Mouse (Mus musculus) frontal cortex, adult 2 months (tissue): ENCODE measurements around the gene Klhl41. TPM values are rescaled to one million over a fixed set of nuclear protein-coding genes. Genes with fewer than 3 reads are reported as not detected.

Source experiments
- DNase-seq, 2 experiments: peaks; one replicate each; pipeline ENCODE4 v3.0.0; 2022; ENCODE audit warnings: low spot score in 1 of 2; ENCODE audit errors: extremely low spot score in 1 of 2
- polyA plus RNA-seq: library from polyadenylated mRNA; depleted of rRNA; stranded (reverse); fragments of >200 nt; gene quantifications from 2 replicates; pipeline ENCODE4 v1.2.3, GENCODE M21; 2012; rRNA removed

Klhl41 gene
- polyA plus RNA-seq, 1 experiment, result 0.34 TPM

- DNase-seq, result no peak
Observed at GRCm38 (mm10) chr2:69681931-69682330, 12.0 kb downstream of the Klhl41 start.

- DNase-seq, result peak in 1 of 2 experiments; percentile 48
Observed at GRCm38 (mm10) chr2:69683036-69683805, 13.3 kb downstream of the Klhl41 start.

GRCm38 (mm10) chr2:69684488-69684887, 14.6 kb downstream of the Klhl41 start:
- no peak for DNase-seq

- peak in 1 of 2 experiments; percentile 27 for DNase-seq
Observed at GRCm38 (mm10) chr2:69690214-69690613, 20.3 kb downstream of the Klhl41 start.

- no peak for DNase-seq
Observed at GRCm38 (mm10) chr2:69690843-69691242, 20.9 kb downstream of the Klhl41 start.

- DNase-seq, result no peak
Observed at GRCm38 (mm10) chr2:69693501-69693900, 23.6 kb downstream of the Klhl41 start.

- no peak for DNase-seq
Observed at GRCm38 (mm10) chr2:69700446-69700845, 30.5 kb downstream of the Klhl41 start.

- DNase-seq, result peak in 1 of 2 experiments; percentile 54
Observed at GRCm38 (mm10) chr2:69712171-69712570, 42.3 kb downstream of the Klhl41 start.

- peak; percentile 92 for DNase-seq
Observed at GRCm38 (mm10) chr2:69712981-69713625, 43.2 kb downstream of the Klhl41 start, which contains the start of gene Fastkd1. TSS of gene Fastkd1 (minus strand) at chr2:69713516.

GRCm38 (mm10) chr2:69713626-69714014, 43.7 kb downstream of the Klhl41 start:
- no peak for DNase-seq

- DNase-seq, result no peak
Observed at GRCm38 (mm10) chr2:69714126-69714525, 44.2 kb downstream of the Klhl41 start.

- DNase-seq, result no peak
Observed at GRCm38 (mm10) chr2:69716483-69716882, 46.6 kb downstream of the Klhl41 start.

GRCm38 (mm10) chr2:69719121-69719520, 49.2 kb downstream of the Klhl41 start:
- DNase-seq, result no peak

GRCm38 (mm10) chr2:69722273-69722649, 52.3 kb downstream of the Klhl41 start, which contains the start of gene Ppig:
TSS of gene Ppig (plus strand) at chr2:69722545.
- no peak for DNase-seq

- DNase-seq, result peak; percentile 87 to 97
Observed at GRCm38 (mm10) chr2:69722650-69723518, 53.0 kb downstream of the Klhl41 start.

- DNase-seq, result no peak
Observed at GRCm38 (mm10) chr2:69723519-69723825, 53.6 kb downstream of the Klhl41 start.

Other genes starting within 250 kb of the Klhl41 start
- gene Lrp2, start 84.1 kb upstream of the Klhl41 start, polyA plus RNA-seq, result 0.06 and 0.11 TPM in 2 replicates
- 32.7 and 38.5 TPM in 2 replicates for gene Bbs5, start 22.9 kb upstream of the Klhl41 start, polyA plus RNA-seq
- 14.7 and 15.1 TPM in 2 replicates for gene Fastkd1, start 43.4 kb downstream of the Klhl41 start, polyA plus RNA-seq
- gene Ppig, start 52.4 kb downstream of the Klhl41 start, polyA plus RNA-seq, result 25.0 and 27.3 TPM in 2 replicates
- 3.8 and 4.4 TPM in 2 replicates for gene Ccdc173, start 119.5 kb downstream of the Klhl41 start, polyA plus RNA-seq
- 23.1 and 36.9 TPM in 2 replicates for gene Phospho2, start 119.5 kb downstream of the Klhl41 start, polyA plus RNA-seq
- gene Klhl23, start 151.8 kb downstream of the Klhl41 start, polyA plus RNA-seq, result 36.7 and 39.9 TPM in 2 replicates
- gene Ssb, start 191.4 kb downstream of the Klhl41 start, polyA plus RNA-seq, result 113 and 130 TPM in 2 replicates
- gene Mettl5, start 215.5 kb downstream of the Klhl41 start, polyA plus RNA-seq, result 14.1 and 17.3 TPM in 2 replicates
- 82.7 and 105 TPM in 2 replicates for gene Ubr3, start 227.1 kb downstream of the Klhl41 start, polyA plus RNA-seq